Mouse (Mus musculus) retina, postnatal 1 day (tissue): ENCODE measurements at regions not wholly inside any gene's neighbourhood (a gene's known extent, or its start where the extent isn't known, plus 50 kb on each side); places are given as distances from the start of the nearest gene placed in this dataset.

ENCODE experiments used
- DNase-seq: peaks from one replicate; pipeline ENCODE4 v3.0.0-alpha.2; 2012

DNA sequence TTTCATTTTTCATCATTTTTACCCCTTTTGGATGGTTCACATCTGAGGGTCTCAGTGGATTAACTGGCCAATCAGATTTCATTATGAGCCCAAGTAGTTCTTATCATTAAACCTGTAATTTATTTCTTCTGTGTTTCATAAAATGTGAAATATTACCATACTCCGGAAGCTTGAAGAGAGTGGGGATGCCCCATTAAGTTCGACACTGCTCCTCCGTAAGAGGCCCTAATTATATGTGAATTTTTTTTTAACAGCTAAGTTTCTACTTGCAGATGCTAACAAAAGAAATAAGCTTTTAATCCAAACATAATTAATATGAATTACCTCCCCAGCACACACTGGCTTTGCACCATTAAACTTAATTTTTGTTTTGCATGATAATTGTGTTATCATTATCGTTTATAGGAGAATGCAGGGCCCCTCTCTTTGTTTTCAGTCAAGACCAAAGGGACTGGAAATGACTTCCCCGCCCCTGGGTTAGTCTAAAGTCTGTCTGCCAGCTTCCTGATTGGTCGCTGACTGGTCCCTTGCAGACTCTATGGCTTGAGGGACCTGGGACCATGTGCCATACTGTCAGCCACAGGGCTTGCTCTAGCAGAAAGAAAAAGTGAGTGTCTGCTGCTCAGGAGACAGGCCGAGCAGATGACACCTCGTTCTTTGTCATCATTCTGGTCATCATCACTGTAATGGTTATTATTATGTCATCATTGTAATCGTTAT lies 270.9 kb upstream of the Zfp703 start:
- DNase-seq, result peak; percentile 42

DNA sequence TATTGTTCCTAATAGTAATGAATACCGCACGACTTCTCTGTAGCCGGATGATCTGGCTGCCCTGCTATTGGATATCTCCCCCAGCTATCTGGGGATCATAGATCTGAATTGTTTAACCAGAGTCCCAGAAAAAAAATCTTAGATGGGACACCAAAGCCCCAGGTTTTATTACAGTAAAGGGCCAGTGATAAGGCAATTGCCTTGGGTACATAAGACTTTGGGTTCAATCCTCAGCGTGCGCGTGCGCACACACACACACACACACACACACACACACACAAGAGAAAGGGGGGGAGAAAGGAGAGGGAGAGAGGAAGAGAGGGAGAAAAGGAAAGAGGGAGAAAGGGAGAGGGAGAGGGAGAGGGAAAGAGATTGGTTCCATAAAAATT lies 270.4 kb upstream of the Zfp703 start:
- DNase-seq, result no peak

DNA sequence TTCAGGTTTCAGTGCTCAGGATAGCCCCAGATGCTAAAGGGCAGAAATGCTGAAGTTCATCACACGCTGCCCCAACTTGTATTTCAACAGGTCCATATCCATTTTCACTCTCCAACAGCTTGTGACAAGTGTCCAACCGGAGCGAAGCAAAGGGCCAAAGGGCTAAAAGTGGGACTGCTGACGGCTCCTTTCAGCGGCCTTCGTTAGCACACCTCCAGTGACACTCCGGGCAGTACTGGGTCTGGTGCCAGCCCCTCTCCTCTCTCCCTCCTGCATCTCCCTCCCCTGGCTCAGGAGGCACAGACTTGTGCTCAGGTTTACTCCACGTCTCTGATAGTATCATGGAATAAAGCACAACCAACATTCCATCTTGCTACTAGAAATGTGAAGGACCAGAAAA lies 263.3 kb upstream of the Zfp703 start:
- no peak for DNase-seq

DNA sequence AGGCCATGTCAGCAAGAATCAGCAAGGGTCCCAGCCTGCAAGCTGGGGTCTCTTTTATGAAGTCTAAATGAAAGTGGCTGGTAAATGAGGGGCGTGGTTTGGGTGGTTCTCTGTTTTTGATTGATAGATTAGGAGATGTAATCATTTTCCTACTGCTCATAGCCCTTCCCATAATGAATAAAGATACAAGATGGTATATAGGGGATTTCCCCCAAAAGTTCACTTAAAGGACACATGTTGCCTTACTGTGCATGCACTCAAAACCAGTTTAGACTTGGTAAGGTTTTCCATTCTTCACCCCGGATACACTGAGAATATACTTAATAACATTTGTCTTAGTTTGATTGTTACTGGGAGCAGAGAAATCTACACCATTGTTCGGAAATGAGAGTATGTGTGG lies 262.4 kb upstream of the Zfp703 start:
- no peak for DNase-seq

DNA sequence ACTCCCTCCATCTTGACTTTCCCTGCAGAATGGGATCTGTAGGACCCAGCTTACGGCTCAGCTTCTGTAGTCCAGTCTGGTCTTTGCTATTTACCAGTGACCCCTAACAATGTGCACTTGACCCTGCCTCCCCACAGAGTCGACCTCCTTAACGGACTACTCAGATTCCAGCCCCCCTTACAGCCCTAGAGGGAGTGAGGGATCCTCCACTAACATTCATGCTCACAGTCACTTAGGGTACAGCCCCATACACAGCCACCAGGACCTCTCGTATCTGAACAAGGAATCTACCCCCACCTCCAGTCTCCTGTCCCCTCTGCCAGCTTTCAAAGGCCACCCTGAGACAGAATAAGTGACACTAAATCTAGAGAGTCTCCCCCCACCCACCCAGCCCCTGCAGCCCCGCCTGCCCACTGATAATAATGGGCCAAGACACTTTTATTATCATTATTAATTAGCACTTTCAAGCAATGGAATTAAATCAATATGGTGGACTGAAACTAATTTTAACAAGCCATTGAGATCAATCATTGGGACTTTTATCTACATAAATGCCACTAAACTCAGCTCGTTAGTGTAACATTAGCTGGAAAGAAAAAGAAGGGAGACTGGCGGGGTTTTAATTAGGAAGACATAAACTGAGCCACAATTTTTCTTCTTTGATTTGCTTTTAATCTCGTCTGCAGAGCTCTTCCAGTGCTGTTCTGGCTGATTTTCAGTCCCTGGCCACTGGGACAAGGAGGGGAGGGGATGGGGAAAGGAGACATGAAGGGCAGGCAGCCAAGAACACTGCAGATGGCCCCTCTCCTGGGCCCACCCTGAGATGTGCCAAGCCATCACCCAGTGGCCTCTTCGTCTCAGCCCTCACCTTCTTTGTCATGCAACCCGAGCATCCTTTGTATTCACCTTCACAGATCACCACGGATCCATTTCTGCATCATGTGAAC lies 258.4 kb upstream of the Zfp703 start:
- DNase-seq, result peak; percentile 14

DNA sequence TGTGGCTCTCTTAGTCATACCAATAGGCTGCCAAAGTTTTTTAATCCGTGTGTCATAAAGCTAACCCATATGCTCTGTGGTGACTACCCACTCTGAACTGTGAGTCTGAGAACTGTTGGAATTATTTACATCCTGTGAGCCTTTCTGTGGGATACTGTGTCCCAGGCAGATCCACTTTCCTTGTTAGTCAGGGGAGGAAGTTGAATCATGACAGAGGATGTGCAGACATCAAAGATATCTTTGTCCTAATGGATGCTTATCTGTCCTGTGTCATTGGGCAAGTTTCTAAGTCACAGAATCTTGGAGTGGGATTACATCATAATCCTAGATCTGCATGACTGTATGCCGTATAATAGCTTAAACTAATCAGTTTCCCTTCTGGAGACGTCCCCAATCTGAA lies 254.4 kb upstream of the Zfp703 start:
- DNase-seq, result no peak

DNA sequence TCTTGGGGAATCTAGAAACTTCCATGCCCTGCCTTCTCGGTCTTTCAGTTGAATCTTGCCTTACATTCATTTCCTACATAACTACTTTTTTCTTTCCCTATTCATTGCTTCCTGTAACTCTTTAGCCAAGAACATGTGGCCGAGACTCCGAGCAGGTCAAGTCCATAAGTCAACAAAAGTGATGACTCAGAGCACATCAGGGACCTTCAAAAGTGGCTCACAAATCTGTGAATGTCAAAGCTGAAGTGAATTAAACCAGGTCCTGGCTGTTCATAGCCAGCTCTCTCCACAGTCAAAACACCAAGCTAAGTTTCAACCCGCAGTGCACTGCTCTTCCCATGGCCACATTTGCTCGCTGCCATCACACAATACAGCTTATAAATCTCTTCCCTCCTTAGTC lies 252.5 kb upstream of the Zfp703 start:
- no peak for DNase-seq

DNA sequence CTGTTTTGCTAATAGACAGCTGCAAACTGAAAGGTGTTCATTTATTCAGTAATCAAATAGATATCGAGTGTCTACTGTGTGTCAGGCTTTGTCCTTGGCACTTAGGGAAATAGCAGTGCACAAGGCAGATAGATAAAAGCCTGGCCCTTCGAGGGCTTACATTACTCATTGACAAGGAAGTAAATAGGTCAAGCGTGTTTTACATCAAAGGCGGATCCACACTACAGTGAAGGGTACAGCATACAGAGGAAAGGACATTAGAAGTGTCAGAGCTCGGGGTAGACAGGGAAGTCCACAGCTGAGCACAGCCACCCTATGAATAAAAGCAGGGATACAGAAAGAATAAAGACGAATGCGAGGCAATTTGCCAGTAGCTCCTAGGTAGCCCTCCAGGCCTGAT lies 251.6 kb upstream of the Zfp703 start:
- DNase-seq, result peak; percentile 85

DNA sequence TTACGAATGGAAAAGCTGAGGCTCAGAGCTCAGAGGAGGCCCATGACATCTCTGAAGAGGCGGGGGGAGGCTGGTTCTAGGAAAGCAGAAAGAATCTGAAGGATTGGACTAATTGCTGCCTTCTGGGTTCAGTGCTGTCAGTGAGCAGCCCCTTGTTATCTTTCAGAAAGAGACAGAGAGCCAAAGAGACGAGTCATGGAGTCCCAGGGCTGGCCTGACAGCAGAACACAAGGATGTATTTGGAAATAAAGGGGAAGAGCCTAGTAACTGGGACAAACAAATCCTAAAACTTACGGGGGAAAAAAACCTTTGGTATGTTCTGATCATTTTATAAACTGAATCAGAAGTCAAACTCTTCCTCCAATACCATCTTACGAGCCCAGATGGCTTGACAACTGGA lies 247.8 kb upstream of the Zfp703 start:
- no peak for DNase-seq

DNA sequence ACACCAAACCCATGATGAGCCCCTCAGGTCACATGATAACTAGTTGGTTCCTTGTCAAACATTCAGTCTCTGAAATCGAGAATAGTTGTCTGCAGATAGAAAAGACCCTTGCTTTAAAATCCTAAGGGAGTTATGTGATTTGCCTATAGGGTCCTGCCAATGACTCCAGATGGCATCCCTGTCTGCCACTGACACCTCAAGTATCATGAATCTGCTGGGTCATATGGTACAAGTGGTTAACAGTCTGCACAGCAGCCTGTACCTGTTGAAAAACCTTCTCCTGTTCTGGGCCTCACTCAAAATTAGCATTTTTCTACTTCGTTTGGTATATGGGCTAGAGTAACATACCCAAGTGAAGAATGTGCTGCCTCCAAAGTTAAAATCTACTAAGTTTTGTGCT lies 246.0 kb upstream of the Zfp703 start:
- no peak for DNase-seq

DNA sequence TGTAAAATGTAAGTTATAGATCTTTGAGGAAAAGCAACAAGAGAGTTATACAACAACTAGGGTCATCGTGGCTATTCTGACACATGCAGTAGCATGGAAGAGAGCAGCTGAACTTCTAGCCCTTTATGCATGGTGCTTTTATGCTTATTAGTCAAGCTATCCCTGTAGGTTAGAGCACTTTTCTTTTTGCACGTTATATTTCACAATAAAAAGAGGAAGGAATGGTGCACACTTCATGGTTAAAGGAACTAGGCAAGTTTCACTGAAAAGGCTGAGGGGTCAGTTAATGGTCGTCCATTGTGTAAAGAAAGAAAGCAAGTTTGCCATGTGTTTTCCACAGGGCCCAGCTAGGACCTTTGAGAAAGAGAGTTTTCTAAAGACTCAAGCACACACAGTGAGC lies 232.7 kb upstream of the Zfp703 start:
- DNase-seq, result no peak

DNA sequence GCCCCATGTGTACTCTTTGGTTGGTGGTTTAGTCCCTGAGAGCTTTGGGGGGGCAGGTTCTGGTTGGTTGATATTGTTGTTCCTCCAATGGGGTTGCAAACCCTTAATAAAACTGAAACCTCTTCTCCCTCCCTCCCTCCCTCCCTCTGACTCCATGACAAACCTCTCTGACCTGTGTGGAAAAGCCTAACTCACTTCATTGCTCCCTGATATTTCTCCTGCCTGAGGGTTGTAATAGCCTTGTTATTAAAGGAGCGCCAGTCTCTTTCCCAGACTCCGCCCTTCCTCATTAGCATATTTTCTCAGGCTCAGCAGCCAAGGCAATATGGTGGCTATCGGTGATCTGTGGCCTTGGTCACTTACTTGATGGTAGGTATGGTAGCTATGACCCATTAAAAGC lies 230.3 kb upstream of the Zfp703 start:
- DNase-seq, result peak; percentile 8

DNA sequence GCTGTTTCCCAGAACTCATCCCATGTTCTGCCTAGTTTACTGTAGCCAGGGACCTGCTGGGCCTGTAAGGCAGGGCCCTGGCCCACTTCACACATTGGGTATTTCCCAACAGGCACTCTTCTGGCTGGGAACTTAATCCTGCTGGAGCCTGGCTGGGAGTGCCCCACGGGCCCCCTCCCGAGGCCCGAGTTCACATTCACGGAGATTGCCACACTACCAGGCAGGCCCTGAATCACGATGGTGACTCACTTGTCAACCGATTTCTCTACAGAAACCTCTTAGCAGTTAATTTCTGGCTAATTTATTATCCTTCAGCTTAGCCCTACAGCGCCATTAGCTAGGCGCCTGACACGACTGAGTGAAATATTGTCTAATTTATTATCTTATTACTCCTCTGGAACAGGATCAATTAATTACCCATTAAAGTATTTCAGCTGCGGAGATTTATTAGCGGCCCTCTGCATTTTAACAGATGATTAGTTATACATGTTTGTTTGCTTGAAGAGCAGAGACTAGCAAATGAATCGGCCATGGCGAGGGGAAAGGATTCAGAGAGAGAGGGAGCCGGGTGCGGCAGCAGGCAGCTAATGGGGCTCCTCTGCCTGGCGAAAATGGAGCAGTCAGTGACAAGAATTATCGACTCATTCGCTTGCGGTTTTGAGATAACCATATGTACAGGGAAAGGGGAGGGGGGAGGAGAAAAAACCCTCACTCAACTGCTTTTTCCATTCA lies 229.7 kb upstream of the Zfp703 start:
- peak; percentile 26 for DNase-seq

DNA sequence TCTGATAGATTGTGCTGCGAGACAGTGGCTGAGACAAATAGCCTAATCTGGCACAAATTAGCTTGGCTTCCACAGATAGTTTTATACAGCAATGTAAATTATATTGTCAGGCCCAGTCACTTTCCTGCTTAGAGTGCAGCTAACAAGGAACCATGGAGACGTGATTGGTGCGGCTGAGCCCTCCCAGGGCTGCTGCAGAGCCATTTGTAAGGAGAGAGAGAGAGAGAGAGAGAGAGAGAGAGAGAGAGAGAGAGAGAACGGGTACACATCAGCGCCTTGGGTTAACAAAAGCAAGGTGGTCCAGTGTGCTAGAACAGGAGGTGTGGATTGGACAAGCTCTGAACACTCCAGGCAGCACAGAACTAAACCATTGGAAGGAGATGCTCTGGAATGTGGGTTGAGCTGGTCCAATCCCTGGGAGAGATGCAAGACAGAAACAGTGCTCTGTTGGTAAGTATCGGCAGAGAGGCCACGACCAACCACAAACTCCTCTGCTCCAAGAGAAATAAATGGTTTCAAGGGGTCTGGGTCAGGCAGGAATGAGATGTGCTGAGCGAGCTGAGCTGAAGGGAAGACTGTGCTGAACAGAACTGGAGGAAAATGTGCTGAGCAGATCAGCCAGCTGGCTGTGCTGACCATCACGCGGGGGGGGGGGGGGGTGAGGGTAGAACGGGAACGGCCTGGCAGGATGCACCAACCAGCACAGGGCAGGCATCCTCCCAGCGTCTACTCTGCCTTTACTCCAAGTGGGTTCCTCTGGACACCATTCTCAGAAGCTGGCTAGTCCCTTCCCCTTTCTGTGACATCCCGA lies 228.8 kb upstream of the Zfp703 start:
- DNase-seq, result peak; percentile 19

DNA sequence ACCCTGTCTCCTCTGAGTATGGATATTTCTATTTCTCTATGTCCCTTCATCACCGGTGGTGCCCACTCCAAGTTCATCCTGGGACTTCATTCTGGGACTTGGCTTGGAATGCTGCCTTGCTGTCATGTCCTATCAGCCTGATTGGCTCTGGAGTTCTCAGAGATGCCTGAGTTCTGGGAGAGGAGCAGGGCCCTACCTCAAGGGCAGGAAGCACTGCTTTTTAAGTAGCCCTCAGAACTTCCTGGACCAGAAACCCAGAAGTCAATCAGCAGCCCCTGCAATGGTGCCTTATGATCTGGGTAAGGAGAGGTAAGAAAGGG lies 228.2 kb upstream of the Zfp703 start:
- peak; percentile 22 for DNase-seq

DNA sequence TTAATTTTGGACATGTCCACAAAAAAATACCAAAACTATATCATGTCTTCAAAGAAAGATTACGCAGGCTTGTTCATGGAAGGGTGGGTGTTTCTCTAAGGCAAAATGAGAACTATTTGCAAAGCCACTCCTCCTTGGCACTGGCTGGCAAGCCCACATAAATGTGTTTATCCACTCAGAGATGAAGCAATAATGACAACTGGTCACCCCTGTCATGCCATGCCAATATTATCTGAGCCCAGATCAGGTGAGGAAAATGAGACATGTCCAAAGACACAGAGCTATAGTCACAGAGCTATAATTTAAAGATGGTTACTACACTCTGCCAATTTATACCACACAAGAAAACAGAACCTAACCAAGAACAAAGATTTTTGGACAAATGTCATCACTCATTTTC lies 227.0 kb upstream of the Zfp703 start:
- no peak for DNase-seq

DNA sequence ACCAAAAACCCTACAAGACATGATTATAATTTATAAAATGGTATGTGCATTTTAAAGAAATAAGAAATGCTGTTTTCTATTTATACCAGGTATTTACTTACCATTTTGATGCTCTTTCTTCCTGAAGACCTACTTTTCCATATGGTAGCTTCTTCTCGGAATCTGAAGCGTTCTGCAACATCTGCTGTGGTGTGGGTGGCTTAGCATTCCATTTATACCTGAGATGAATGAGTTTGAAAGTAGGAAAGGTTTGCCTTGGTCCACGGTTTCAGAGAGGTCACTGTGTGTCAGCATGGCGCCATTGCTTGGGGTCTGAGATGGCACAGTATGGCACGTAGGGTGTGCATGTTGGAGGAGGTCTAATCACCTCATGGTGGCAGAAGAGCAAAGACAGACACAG lies 225.5 kb upstream of the Zfp703 start:
- no peak for DNase-seq

DNA sequence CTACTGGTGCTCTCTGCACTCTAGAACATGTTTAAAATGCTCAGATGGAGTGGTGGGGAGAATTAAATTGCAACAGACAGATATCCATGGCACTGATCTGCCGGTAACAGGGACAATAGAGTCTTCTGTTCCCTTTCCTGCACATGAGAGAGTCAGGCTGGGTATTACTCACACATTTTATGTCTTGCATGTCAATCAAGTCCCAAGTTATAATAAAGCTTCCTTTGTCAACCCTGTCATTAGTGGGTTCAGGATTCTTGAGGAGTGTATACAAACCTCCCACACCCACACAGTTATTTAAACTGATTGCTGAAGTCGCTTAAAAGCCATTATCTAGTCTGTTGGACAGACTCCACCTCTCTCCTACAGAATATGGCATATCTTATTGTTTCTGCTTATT lies 220.7 kb upstream of the Zfp703 start:
- peak; percentile 75 for DNase-seq

DNA sequence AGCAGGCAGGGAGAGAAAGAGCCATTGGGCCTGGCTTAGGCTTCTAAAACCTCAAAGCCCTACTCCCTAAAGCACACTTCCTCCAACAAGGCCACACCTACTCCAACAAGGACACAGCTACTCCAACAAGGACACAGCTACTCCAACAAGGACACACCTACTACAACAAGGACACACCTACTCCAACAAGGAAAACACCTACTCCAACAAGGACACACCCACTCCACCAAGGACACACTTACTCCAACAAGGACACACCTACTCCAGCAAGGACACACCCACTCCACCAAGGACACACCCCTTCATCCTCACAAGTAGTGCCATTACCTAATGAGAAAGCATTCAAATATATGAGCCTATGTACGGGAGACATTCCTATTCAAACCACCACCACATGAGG lies 216.4 kb upstream of the Zfp703 start:
- DNase-seq, result no peak

DNA sequence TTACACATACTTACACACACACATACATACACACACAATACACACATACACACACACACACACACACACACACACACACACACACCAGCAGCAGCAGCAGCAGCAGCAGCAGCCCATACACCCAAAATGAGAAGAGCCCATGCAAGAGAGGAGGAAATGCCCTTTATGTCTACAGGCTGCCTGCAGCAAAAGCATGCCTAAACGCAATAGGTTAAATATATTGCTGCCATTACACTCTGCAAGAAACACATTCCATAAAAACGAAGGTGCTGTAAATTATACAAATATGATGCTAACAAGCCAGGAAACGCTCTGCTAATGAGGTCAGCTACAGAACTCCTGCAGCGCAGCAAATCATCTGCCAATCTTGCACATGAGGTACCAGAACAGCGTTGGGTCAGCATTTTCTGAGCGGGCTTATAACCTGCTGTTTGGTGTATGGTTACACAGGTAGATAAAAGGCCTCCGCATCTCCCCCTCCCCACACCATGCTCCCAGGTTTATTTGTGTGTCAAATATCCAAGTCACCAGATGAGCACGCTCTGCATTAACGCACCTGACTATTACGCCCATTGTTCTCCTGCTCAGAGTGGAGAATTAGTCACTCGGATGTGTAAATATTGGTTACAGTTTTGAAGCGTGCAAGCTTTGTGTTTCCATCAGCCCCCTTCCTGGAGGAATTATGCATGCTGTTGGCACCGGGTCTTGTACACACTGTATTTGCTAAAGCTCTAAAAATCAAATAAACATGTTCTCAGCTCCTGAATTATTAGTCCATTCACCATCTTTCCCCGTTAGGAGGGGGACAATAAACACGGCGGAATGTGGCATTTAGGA lies 214.0 kb upstream of the Zfp703 start:
- no peak for DNase-seq

DNA sequence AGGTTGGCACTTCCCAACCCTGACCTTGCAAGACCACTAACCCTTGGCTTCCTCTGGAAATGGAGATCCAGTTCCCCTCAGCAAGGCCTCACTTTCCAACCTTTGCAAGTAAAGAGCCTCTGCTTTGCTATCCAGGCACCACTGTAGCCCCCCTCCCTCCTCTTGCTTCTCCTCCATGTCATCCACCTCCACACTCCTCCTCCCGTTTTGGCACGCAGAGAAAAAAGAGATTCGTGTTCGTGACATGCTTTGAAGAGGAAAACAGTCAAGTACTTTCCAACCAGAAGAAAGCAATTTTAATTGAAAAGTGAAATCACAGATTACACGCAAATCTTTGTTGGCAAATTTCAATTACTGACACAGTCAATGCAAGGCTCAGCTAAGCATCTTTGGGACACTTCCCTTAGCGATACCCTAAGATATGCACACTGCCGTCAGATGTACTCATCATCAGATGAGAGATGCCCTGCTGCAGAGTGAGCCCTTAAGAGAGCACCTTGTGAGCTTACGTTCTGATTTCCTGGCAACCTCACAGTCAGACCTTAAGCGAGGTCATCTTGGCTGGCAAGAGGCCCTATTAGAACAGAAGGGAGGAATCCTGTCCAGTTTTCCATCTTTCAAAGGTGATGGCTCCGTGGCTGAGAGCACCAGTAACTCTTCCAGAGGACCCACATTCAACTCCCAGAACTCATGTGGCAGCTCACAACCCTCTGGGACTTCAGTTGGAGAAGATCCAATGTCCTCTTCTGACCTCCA lies 208.5 kb upstream of the Zfp703 start:
- DNase-seq, result no peak
